ENCODE assay signal across 19 mouse cellular contexts in genomic region chr3:66215759-66216158, GRCm38 (mm10). TPM values are rescaled to one million over a fixed set of nuclear protein-coding genes. Genes with fewer than 3 reads are reported as not detected.
DNase-seq lines count a peak whose midpoint lies in the region; ATAC-seq lines count a peak whose summit lies in the region.
"Had no signal": no experiment of that assay in that cellular context is flagged by ENCODE, and none has a peak within 500 bp of the region (broad histone marks: within the 10 kb centered on the region; RNA-seq: fewer than 3 reads in every experiment).

No protein-coding gene starts in this region.

- H3K4me3 ChIP-seq in heart, embryonic 14.5 days (ENCODE audit: control insufficient read depth in 1 of 2, insufficient read depth in 1 of 2, low read depth in 1 of 2, low read length in 2 of 2), result no peak overlapping the region
- H3K4me3 ChIP-seq in embryonic facial prominence, embryonic 15.5 days (replicated peaks), result no peak overlapping the region
- H3K4me3 ChIP-seq: heart, embryonic 15.5 days; hindbrain, embryonic 13.5 days; midbrain, embryonic 15.5 days had no signal

- peaks cover 0 to 2% of the 10 kb centered on the region in 2 experiments; a peak in 2 of 4 replicates for H3K4me1 ChIP-seq in heart, embryonic 14.5 days (ENCODE audit: control insufficient read depth in 2 of 2, insufficient read depth in 2 of 2, low read length in 2 of 2)
- H3K4me1 ChIP-seq in embryonic facial prominence, embryonic 15.5 days, result peaks cover 4% of the 10 kb centered on the region; the same call in 1 of the 2 replicates

- no peak for ATAC-seq in heart, embryonic 14.5 days (ENCODE audit: insufficient number of reproducible peaks, insufficient read depth, low FRiP score, low read depth)
- no peak for ATAC-seq in embryonic facial prominence, embryonic 15.5 days (ENCODE audit: insufficient number of reproducible peaks, low FRiP score, low TSS enrichment, low read depth)
- ATAC-seq: forebrain, embryonic 14.5 days; midbrain, embryonic 15.5 days had no signal

- no peak overlapping the region for H3K9ac ChIP-seq in heart, embryonic 14.5 days (ENCODE audit: low read length)
- no peak overlapping the region for H3K9ac ChIP-seq in embryonic facial prominence, embryonic 15.5 days
- H3K9ac ChIP-seq: heart, embryonic 15.5 days; hindbrain, embryonic 13.5 days; midbrain, embryonic 15.5 days had no signal

- no peaks in the 10 kb centered on the region for H3K9me3 ChIP-seq in heart, embryonic 14.5 days (ENCODE audit: control insufficient read depth, low read length)
- H3K9me3 ChIP-seq in embryonic facial prominence, embryonic 15.5 days (replicated peaks), result no peaks in the 10 kb centered on the region
- H3K9me3 ChIP-seq: G1E; heart, embryonic 15.5 days; hindbrain, embryonic 13.5 days; midbrain, embryonic 15.5 days had no signal

- 55% methylated on average over 8 of the region's 8 CpGs for WGBS in heart, embryonic 14.5 days
- 16% methylated on average over 8 of the region's 8 CpGs for WGBS in embryonic facial prominence, embryonic 15.5 days

- peak overlapping the region; percentile 27; the same call in 1 of the 2 replicates for H3K4me2 ChIP-seq in heart, embryonic 14.5 days (ENCODE audit: low read length)
- H3K4me2 ChIP-seq in embryonic facial prominence, embryonic 15.5 days (replicated peaks), result 0 out of 2 replicates have a peak overlapping the region, but pooled peaks have one; percentile 15
- H3K4me2 ChIP-seq: heart, embryonic 15.5 days; hindbrain, embryonic 13.5 days; midbrain, embryonic 15.5 days had no signal

- no peak for DNase-seq in heart, adult 8-10 months (ENCODE audit: low spot score)
- peak; percentile 4 for DNase-seq in urinary bladder, postnatal 14 days (ENCODE audit: low spot score)
- no peak for DNase-seq in urinary bladder, adult 18-20 months (ENCODE audit: low spot score in 2 of 2)
- DNase-seq in skeletal muscle tissue, adult 2 months (ENCODE audit: low read depth, low spot score), result peak; percentile 26
- DNase-seq in right cerebral cortex, postnatal 10 days (ENCODE audit: low spot score in 2 of 2), result no peak
- DNase-seq in ovary, postnatal 36 days (ENCODE audit: low spot score), result no peak
- DNase-seq: adrenal gland, adult 8-10 months; B cell, adult 2 months; gastrocnemius, postnatal 25 days; kidney, postnatal 10 days; liver had no signal

- H3K27ac ChIP-seq in heart, embryonic 14.5 days (replicated peaks in 1 of 2; ENCODE audit: control insufficient read depth in 1 of 2, insufficient read depth in 1 of 2, low read depth in 2 of 2, low read length in 2 of 2), result no peak overlapping the region
- peak overlapping the region; percentile 23; the same call in 1 of the 2 replicates for H3K27ac ChIP-seq in embryonic facial prominence, embryonic 15.5 days (replicated peaks)
- H3K27ac ChIP-seq: heart, embryonic 15.5 days; hindbrain, embryonic 13.5 days; midbrain, embryonic 15.5 days had no signal

- no peaks in the 10 kb centered on the region; the same call in 1 of the 2 replicates for H3K27me3 ChIP-seq in heart, embryonic 14.5 days (ENCODE audit: control insufficient read depth, insufficient read depth, low read length)
- H3K27me3 ChIP-seq in embryonic facial prominence, embryonic 15.5 days, result no peaks in the 10 kb centered on the region

- H3K36me3 ChIP-seq in heart, embryonic 14.5 days (ENCODE audit: control insufficient read depth, insufficient read depth, low read length), result no peaks in the 10 kb centered on the region
- no peaks in the 10 kb centered on the region for H3K36me3 ChIP-seq in embryonic facial prominence, embryonic 15.5 days
- H3K36me3 ChIP-seq: G1E; heart, embryonic 15.5 days; hindbrain, embryonic 13.5 days; midbrain, embryonic 15.5 days had no signal

RNA-seq across cellular contexts. Expression of gene Ptx3, which starts 4.0 kb away (rescaled TPM):
- 6.7 and 7.3 TPM in 2 replicates for polyA plus RNA-seq in heart, embryonic 14.5 days (2014; fragmentation: Nextera tagmentation; extraction: Ambion mirVana)
- under 1 TPM; 0.37 to 0.98 (median 0.55) TPM for total RNA-seq in heart, adult 8-10 months (2022)
- polyA plus RNA-seq in embryonic facial prominence, embryonic 15.5 days (2015; fragmentation: Nextera tagmentation; extraction: Ambion mirVana), result 21.6 and 24.1 TPM in 2 replicates
- total RNA-seq: common myeloid progenitor, adult 5-6 weeks had no signal
- polyA plus RNA-seq: G1E had no signal

Comparison
In these comparisons a context has a peak if more than half of its experiments do, and no peak if none do; other contexts are left out.
1. DNase-seq: peak in urinary bladder, postnatal 14 days (single experiment) and skeletal muscle tissue, adult 2 months (single experiment); none in heart, adult 8-10 months (single experiment), urinary bladder, adult 18-20 months (0 of 2), right cerebral cortex, postnatal 10 days (0 of 2) and ovary, postnatal 36 days (single experiment).